Mouse (Mus musculus) MEL (cell line): ENCODE results near the gene Samhd1. TPM values are rescaled to one million over a fixed set of nuclear protein-coding genes. Genes with fewer than 3 reads are reported as not detected.

Experiments used
- DNase-seq: peaks from one replicate; pipeline ENCODE4 v3.0.0; 2011; ENCODE audit warnings: low read depth, low spot score
- H3K27ac ChIP-seq: 2 replicates; pipeline ENCODE4 v1.5.1; 2012; ENCODE audit warnings: low read depth, mild to moderate bottlenecking, control low read depth, low read length, moderate library complexity; ENCODE audit not compliant: control insufficient read depth
- H3K27me3 ChIP-seq, 2 experiments: fragments of 150-350 bp in 1 of 2; sonication (generic) in 1 of 2; 2 replicates each; pipeline ENCODE4 v1.6.1; 2012; ENCODE audit warnings: low read length in 2 of 2, mild to moderate bottlenecking in 2 of 2, improper control_type of control experiment in 1 of 2, moderate library complexity in 1 of 2; ENCODE audit not compliant: insufficient read depth in 2 of 2, control insufficient read depth in 1 of 2
- H3K36me3 ChIP-seq, 2 experiments: 2 replicates each; pipeline ENCODE4 v1.6.1; 2012 to 2014; ENCODE audit warnings: low read length in 2 of 2, improper control_type of control experiment in 1 of 2, inconsistent platforms in 1 of 2, mild to moderate bottlenecking in 1 of 2; ENCODE audit not compliant: insufficient read depth in 2 of 2, control insufficient read depth in 1 of 2
- H3K4me1 ChIP-seq, 2 experiments: fragments of 150-350 bp in 1 of 2; sonication (generic) in 1 of 2; 2 replicates each; pipeline ENCODE4 v1.6.1; 2012; ENCODE audit warnings: low read length in 2 of 2, improper control_type of control experiment in 1 of 2, mild to moderate bottlenecking in 1 of 2; ENCODE audit not compliant: insufficient read depth in 2 of 2, control insufficient read depth in 1 of 2
- H3K4me3 ChIP-seq, 2 experiments: fragments of 150-350 bp in 1 of 2; sonication (generic) in 1 of 2; 2 replicates each; pipeline ENCODE4 v1.5.1; 2012; ENCODE audit warnings: low read depth in 2 of 2, low read length in 2 of 2, mild to moderate bottlenecking in 2 of 2, moderate library complexity in 2 of 2, control low read depth in 1 of 2, improper control_type of control experiment in 1 of 2; ENCODE audit not compliant: control insufficient read depth in 1 of 2, insufficient read depth in 1 of 2
- H3K79me2 ChIP-seq: 2 replicates; pipeline ENCODE4 v1.6.1; 2012; ENCODE audit warnings: mild to moderate bottlenecking, low read length, moderate library complexity; ENCODE audit not compliant: control insufficient read depth, poor library complexity, insufficient read depth
- H3K9ac ChIP-seq: 2 replicates; pipeline ENCODE4 v1.6.1; 2012; ENCODE audit warnings: low read depth, mild to moderate bottlenecking, control low read depth, low read length, moderate library complexity; ENCODE audit not compliant: control insufficient read depth, poor library complexity, severe bottlenecking
- H3K9me3 ChIP-seq: fragments of 150-350 bp; sonication (generic); replicated peaks from 2 replicates; pipeline ENCODE4 v1.6.1; 2012; ENCODE audit warnings: mild to moderate bottlenecking, low read length, improper control_type of control experiment, moderate library complexity; ENCODE audit not compliant: insufficient read depth
- CHD1 ChIP-seq: IDR thresholded peaks from 2 replicates; pipeline ENCODE4 v1.6.1; 2012; ENCODE audit warnings: low read depth, mild to moderate bottlenecking, inconsistent platforms, low read length, improper control_type of control experiment
- CTCF ChIP-seq, 3 experiments: IDR thresholded peaks in 2 of 3; conservative IDR thresholded peaks in 1 of 3; 2 replicates each; pipeline ENCODE4 v1.5.1; 2011 to 2012; ENCODE audit warnings: low read length in 3 of 3, low read depth in 2 of 3, mild to moderate bottlenecking in 2 of 3, improper control_type of control experiment in 1 of 3, inconsistent platforms in 1 of 3, mixed read lengths in 1 of 3, moderate library complexity in 1 of 3; ENCODE audit not compliant: control insufficient read depth in 1 of 3, insufficient read depth in 1 of 3, poor library complexity in 1 of 3, severe bottlenecking in 1 of 3
- E2F4 ChIP-seq: IDR thresholded peaks from 2 replicates; pipeline ENCODE4 v1.6.1; 2011; ENCODE audit warnings: low read depth, low read length, improper control_type of control experiment, borderline replicate concordance
- ETS1 ChIP-seq: IDR thresholded peaks from 2 replicates; pipeline ENCODE4 v1.6.1; 2012; ENCODE audit warnings: low read depth, mild to moderate bottlenecking, inconsistent platforms, low read length, improper control_type of control experiment, moderate library complexity
- GABPA ChIP-seq: IDR thresholded peaks from 2 replicates; pipeline ENCODE4 v1.6.1; 2012; ENCODE audit warnings: low read depth, mild to moderate bottlenecking, inconsistent platforms, low read length, improper control_type of control experiment, moderate library complexity
- HCFC1 ChIP-seq: IDR thresholded peaks from 2 replicates; pipeline ENCODE4 v1.6.1; 2012; ENCODE audit warnings: low read depth, mild to moderate bottlenecking, inconsistent platforms, low read length, improper control_type of control experiment, moderate library complexity
- JUND ChIP-seq: IDR thresholded peaks from 2 replicates; pipeline ENCODE4 v1.6.1; 2011; ENCODE audit warnings: low read depth, mild to moderate bottlenecking, improper control_type of control experiment, low read length
- KAT2A ChIP-seq: conservative IDR thresholded peaks from 2 replicates; pipeline ENCODE4 v1.6.1; 2012; ENCODE audit warnings: low read depth, low read length, improper control_type of control experiment, inconsistent platforms
- MAFK ChIP-seq: IDR thresholded peaks from 2 replicates; pipeline ENCODE4 v1.6.1; 2011; ENCODE audit warnings: low read depth, mild to moderate bottlenecking, low read length, improper control_type of control experiment, borderline replicate concordance
- MAX ChIP-seq: IDR thresholded peaks from 2 replicates; pipeline ENCODE4 v1.6.1; 2011; ENCODE audit warnings: low read length, improper control_type of control experiment
- MAZ ChIP-seq: IDR thresholded peaks from 2 replicates; pipeline ENCODE4 v1.6.1; 2012; ENCODE audit warnings: low read depth, mild to moderate bottlenecking, inconsistent platforms, low read length, improper control_type of control experiment
- MEF2A ChIP-seq: IDR thresholded peaks from 2 replicates; pipeline ENCODE4 v1.6.1; 2014; ENCODE audit warnings: low read depth, mild to moderate bottlenecking, inconsistent platforms, low read length, improper control_type of control experiment; ENCODE audit not compliant: poor library complexity, insufficient replicate concordance, severe bottlenecking; ENCODE audit errors: extremely low read depth
- MXI1 ChIP-seq: IDR thresholded peaks from 2 replicates; pipeline ENCODE4 v1.6.1; 2011; ENCODE audit warnings: mild to moderate bottlenecking, low read depth, low read length, improper control_type of control experiment
- MYB ChIP-seq: IDR thresholded peaks from 2 replicates; pipeline ENCODE4 v1.6.1; 2011; ENCODE audit warnings: mild to moderate bottlenecking, low read depth, low read length, improper control_type of control experiment
- NRF1 ChIP-seq: IDR thresholded peaks from 2 replicates; pipeline ENCODE4 v1.6.1; 2014; ENCODE audit warnings: low read depth, mild to moderate bottlenecking, inconsistent platforms, low read length, improper control_type of control experiment, moderate library complexity; ENCODE audit not compliant: poor library complexity, insufficient read depth, severe bottlenecking
- POLR2A ChIP-seq, 2 experiments: IDR thresholded peaks; 2 replicates each; pipeline ENCODE4 v1.6.1; 2011 to 2012; ENCODE audit warnings: low read length in 2 of 2, mild to moderate bottlenecking in 2 of 2, control low read depth in 1 of 2, improper control_type of control experiment in 1 of 2, low read depth in 1 of 2, moderate library complexity in 1 of 2; ENCODE audit not compliant: control insufficient read depth in 1 of 2, insufficient read depth in 1 of 2, poor library complexity in 1 of 2
- POLR2AphosphoS2 ChIP-seq: IDR thresholded peaks from 2 replicates; pipeline ENCODE4 v1.6.1; 2011; ENCODE audit warnings: low read length, improper control_type of control experiment
- POLR2AphosphoS5 ChIP-seq: IDR thresholded peaks from 2 replicates; pipeline ENCODE4 v1.6.1; 2012; ENCODE audit warnings: low read depth, borderline replicate concordance, mild to moderate bottlenecking, inconsistent platforms, low read length, moderate library complexity, mixed read lengths
- RCOR1 ChIP-seq: IDR thresholded peaks from 2 replicates; pipeline ENCODE4 v1.6.1; 2012; ENCODE audit warnings: low read depth, mild to moderate bottlenecking, inconsistent platforms, low read length, improper control_type of control experiment
- SIN3A ChIP-seq: IDR thresholded peaks from 2 replicates; pipeline ENCODE4 v1.6.1; 2012; ENCODE audit warnings: low read length, improper control_type of control experiment, inconsistent platforms
- TAL1 ChIP-seq: IDR thresholded peaks from 2 replicates; pipeline ENCODE4 v1.6.1; 2012; ENCODE audit warnings: mild to moderate bottlenecking, inconsistent platforms, low read length, moderate library complexity, mixed read lengths
- TCF12 ChIP-seq: IDR thresholded peaks from 2 replicates; pipeline ENCODE4 v1.6.1; 2014; ENCODE audit warnings: low read depth, mild to moderate bottlenecking, inconsistent platforms, low read length, improper control_type of control experiment, moderate library complexity
- USF1 ChIP-seq: IDR thresholded peaks from 2 replicates; pipeline ENCODE4 v1.6.1; 2014; ENCODE audit warnings: low read depth, mild to moderate bottlenecking, inconsistent platforms, low read length, improper control_type of control experiment, moderate library complexity
- ZKSCAN1 ChIP-seq: IDR thresholded peaks from 2 replicates; pipeline ENCODE4 v1.6.1; 2012; ENCODE audit warnings: low read depth, mild to moderate bottlenecking, inconsistent platforms, low read length, improper control_type of control experiment, moderate library complexity
- ZMIZ1 ChIP-seq: IDR thresholded peaks from 2 replicates; pipeline ENCODE4 v1.6.1; 2012; ENCODE audit warnings: low read depth, mild to moderate bottlenecking, inconsistent platforms, low read length, improper control_type of control experiment, moderate library complexity
- polyA plus RNA-seq, 2 experiments: library from polyadenylated mRNA; stranded (reverse) in 1 of 2; unstranded in 1 of 2; fragments of >175 nt in 1 of 2; fragments of >200 nt in 1 of 2; gene quantifications; 2 replicates each; pipeline versions ENCODE4 v1.2.1 to v1.2.4; 2012; ENCODE audit warnings: low replicate concordance in 2 of 2, low read depth in 1 of 2; ENCODE audit not compliant: insufficient read length in 2 of 2, insufficient read depth in 1 of 2, missing spikeins in 1 of 2
- total RNA-seq: library from RNA; depleted of rRNA; stranded (reverse); fragments of 300-350 nt; gene quantifications from 2 replicates; pipeline ENCODE4 v1.2.3, GENCODE M21; 2012

Gene Samhd1
- total and polyA plus RNA-seq, 3 experiments: 15.7 to 76.8 (median 50.5) TPM

GRCm38 (mm10) chr2:157127370-157127769 lies 7.7 kb downstream of the Samhd1 start:
- TF ChIP-seq POLR2AphosphoS5 (no peak), TCF12 (no peak), RCOR1 (no peak), USF1 (no peak), POLR2AphosphoS2 (no peak), TAL1 (no peak), E2F4 (no peak), SIN3A (no peak), NRF1 (no peak), ETS1 (no peak)
- Histone ChIP-seq H3K9me3 (no peaks in the 10 kb centered on the region), H3K27me3 (no peaks in the 10 kb centered on the region), H3K79me2 (peaks cover 5% of the 10 kb centered on the region), H3K9ac (no peak overlapping the region), H3K27ac (no peak overlapping the region), H3K4me1 (peaks cover 8 to 16% of the 10 kb centered on the region in 2 experiments), H3K4me3 (no peak overlapping the region), H3K36me3 (peaks cover 0 to 14% of the 10 kb centered on the region in 2 experiments; a peak in 2 of 4 replicates)
- DNase-seq: no peak

- H3K9ac ChIP-seq: no peak overlapping the region
- no peaks in the 10 kb centered on the region for H3K9me3 ChIP-seq
- H3K36me3 ChIP-seq: peaks cover under 1 to 4% of the 10 kb centered on the region in 2 experiments; a peak in 2 of 4 replicates
- H3K27ac ChIP-seq: no peak overlapping the region
- H3K27me3 ChIP-seq: no peaks in the 10 kb centered on the region
- no peak overlapping the region for H3K4me3 ChIP-seq
- H3K4me1 ChIP-seq: peaks cover under 1 to 5% of the 10 kb centered on the region in 2 experiments; a peak in 3 of 4 replicates
- no peaks in the 10 kb centered on the region for H3K79me2 ChIP-seq
- TF ChIP-seq POLR2AphosphoS5 (no peak), USF1 (peak; percentile 59; the same call in 1 of the 2 replicates), MAZ (no peak), ETS1 (peak; percentile 37; the same call in 1 of the 2 replicates), MXI1 (peak; percentile 51; the same call in 1 of the 2 replicates), MAX (peak; percentile 31; the same call in 1 of the 2 replicates)
- DNase-seq: no peak
These were observed 9.8 kb downstream of the Samhd1 start for GRCm38 (mm10) chr2:157125246-157125645.

- no peak overlapping the region for H3K9ac ChIP-seq
- H3K36me3 ChIP-seq: peaks cover 0 to 1% of the 10 kb centered on the region in 2 experiments; a peak in 1 of 4 replicates
- no peaks in the 10 kb centered on the region for H3K27me3 ChIP-seq
- TF ChIP-seq ZKSCAN1: no peak
- TF ChIP-seq MYB: no peak
- TF ChIP-seq HCFC1: no peak
- no peak for TF ChIP-seq JUND
- TF ChIP-seq KAT2A: no peak
- TF ChIP-seq CTCF (IDR thresholded peaks at IDR 0.05 in 2 of 3, conservative IDR thresholded peaks at IDR 0.05 in 1 of 3; ENCODE audit: control insufficient read depth in 1 of 3, insufficient read depth in 1 of 3, low read depth in 2 of 3, low read length in 3 of 3, poor library complexity in 1 of 3, severe bottlenecking in 1 of 3): no peak
- TF ChIP-seq MAFK: no peak
- TF ChIP-seq E2F4: no peak
- TF ChIP-seq TAL1: no peak
- TF ChIP-seq ZMIZ1: no peak
- no peak for TF ChIP-seq POLR2A (IDR thresholded peaks at IDR 0.05; ENCODE audit: control insufficient read depth in 1 of 2, insufficient read depth in 1 of 2, low read depth in 1 of 2, low read length in 2 of 2, poor library complexity in 1 of 2)
- TF ChIP-seq TCF12: no peak
- TF ChIP-seq GABPA: no peak
- no peak for TF ChIP-seq MEF2A
- no peak for TF ChIP-seq CHD1
- H3K4me1 ChIP-seq: peaks cover 0 to 2% of the 10 kb centered on the region in 2 experiments; a peak in 1 of 4 replicates
- no peak overlapping the region for H3K27ac ChIP-seq
- H3K9me3 ChIP-seq: no peaks in the 10 kb centered on the region
- H3K79me2 ChIP-seq: no peaks in the 10 kb centered on the region
- DNase-seq: no peak
- H3K4me3 ChIP-seq: no peak overlapping the region
These were observed 13.3 kb downstream of the Samhd1 start for GRCm38 (mm10) chr2:157121766-157122165.
